Comparison of ENCODE assay signal across 13 mouse cellular contexts in the genomic region with DNA sequence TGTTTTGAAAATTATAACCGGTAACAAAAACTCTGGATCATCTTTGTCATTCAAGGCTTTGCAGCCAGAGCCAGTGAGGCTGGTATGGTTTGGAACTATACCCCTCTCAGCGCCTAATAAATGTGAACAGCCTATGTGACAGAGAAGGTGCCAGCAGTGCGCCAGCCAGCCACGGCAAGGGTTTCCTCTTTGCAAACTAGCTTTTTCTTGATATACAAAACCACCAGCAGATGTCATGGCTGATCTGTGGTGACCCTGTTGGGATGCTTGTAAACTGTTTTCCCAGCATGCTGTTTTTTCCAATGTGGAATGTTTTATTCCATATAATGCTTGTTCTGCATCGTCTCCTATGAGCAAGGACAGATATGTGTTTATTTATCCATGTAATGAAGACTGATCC. TPM values are rescaled to one million over a fixed set of nuclear protein-coding genes. Genes with fewer than 3 reads are reported as not detected.
A peak's percentile ranks its signal among the peaks of the same experiment; 100 is the strongest.
DNase-seq lines count a peak whose midpoint lies in the region; ATAC-seq and TF ChIP-seq lines count a peak whose summit lies in the region.
"Had no signal": no experiment of that assay in that cellular context is flagged by ENCODE, and none has a peak within 500 bp of the region (broad histone marks: within the 10 kb centered on the region; RNA-seq: fewer than 3 reads in every experiment).

No protein-coding gene starts in this region.

- 65% methylated on average over 5 of the region's 5 CpGs for WGBS in lung, postnatal 0 days
- 71% methylated on average over 5 of the region's 5 CpGs for WGBS in heart, embryonic 12.5 days

- H3K9ac ChIP-seq in lung, postnatal 0 days (replicated peaks; ENCODE audit: low read depth) = no peak overlapping the region
- H3K9ac ChIP-seq in heart, embryonic 12.5 days = no peak overlapping the region
- H3K9ac ChIP-seq: embryonic facial prominence, embryonic 15.5 days; heart, embryonic 13.5 days; limb, embryonic 12.5 days had no signal

- H3K9me3 ChIP-seq in lung, postnatal 0 days (ENCODE audit: low read length) = no peaks in the 10 kb centered on the region
- peaks cover 9% of the 10 kb centered on the region for H3K9me3 ChIP-seq in heart, embryonic 12.5 days (replicated peaks)
- H3K9me3 ChIP-seq: embryonic facial prominence, embryonic 15.5 days had no signal

- H3K27ac ChIP-seq in lung, postnatal 0 days (ENCODE audit: low read length) = no peak overlapping the region
- H3K27ac ChIP-seq in heart, embryonic 12.5 days (ENCODE audit: poor library complexity, severe bottlenecking) = no peak overlapping the region
- H3K27ac ChIP-seq: embryonic facial prominence, embryonic 15.5 days; heart, embryonic 13.5 days; limb, embryonic 12.5 days had no signal

- H3K4me3 ChIP-seq in lung, postnatal 0 days (ENCODE audit: low read depth, low read length) = no peak overlapping the region
- H3K4me3 ChIP-seq in heart, embryonic 12.5 days = no peak overlapping the region
- H3K4me3 ChIP-seq: embryonic facial prominence, embryonic 15.5 days; heart, embryonic 13.5 days; limb, embryonic 12.5 days; megakaryocyte, embryonic 14.5 days had no signal

- TF ChIP-seq EP300 in lung, postnatal 0 days (IDR thresholded peaks at IDR 0.05) = no peak

- no peaks in the 10 kb centered on the region for H3K4me1 ChIP-seq in lung, postnatal 0 days (ENCODE audit: insufficient read depth, low read depth, low read length)
- H3K4me1 ChIP-seq in heart, embryonic 12.5 days (replicated peaks) = no peaks in the 10 kb centered on the region
- H3K4me1 ChIP-seq: embryonic facial prominence, embryonic 15.5 days; heart, embryonic 13.5 days; megakaryocyte, embryonic 14.5 days had no signal

- peak; percentile 55 for ATAC-seq in frontal cortex, adult (ENCODE audit: low TSS enrichment)
- no peak for ATAC-seq in lung, postnatal 0 days
- no peak for ATAC-seq in megakaryocyte, adult 5-6 weeks (ENCODE audit: poor library complexity, severe bottlenecking)
- no peak for ATAC-seq in heart, embryonic 12.5 days (ENCODE audit: insufficient number of reproducible peaks, low FRiP score)

- TF ChIP-seq CTCF in lung, postnatal 0 days (IDR thresholded peaks at IDR 0.05) = peak; percentile 32

- no peaks in the 10 kb centered on the region for H3K36me3 ChIP-seq in lung, postnatal 0 days (ENCODE audit: insufficient read depth, low read length)
- H3K36me3 ChIP-seq in heart, embryonic 12.5 days = no peaks in the 10 kb centered on the region
- H3K36me3 ChIP-seq: embryonic facial prominence, embryonic 15.5 days; heart, embryonic 13.5 days; limb, embryonic 12.5 days had no signal

- no peak for DNase-seq in frontal cortex, postnatal 14 days (ENCODE audit: low spot score in 2 of 2)
- DNase-seq in lung, postnatal 0 days (ENCODE audit: low spot score) = no peak
- no peak for DNase-seq in lung, adult 18-20 months
- DNase-seq in cerebellum, postnatal 36 days = peak; percentile 20 to 31
- DNase-seq in retina, embryonic 14.5 days (ENCODE audit: low spot score) = peak; percentile 25
- DNase-seq: adrenal gland, postnatal 10 days had no signal

- H3K27me3 ChIP-seq in lung, postnatal 0 days (replicated peaks; ENCODE audit: insufficient read depth, low read length) = no peaks in the 10 kb centered on the region
- 0 out of 2 replicates have a peak, but pooled peaks cover 3% of the 10 kb centered on the region for H3K27me3 ChIP-seq in heart, embryonic 12.5 days (replicated peaks)
- H3K27me3 ChIP-seq: embryonic facial prominence, embryonic 15.5 days had no signal

- no peak overlapping the region for H3K4me2 ChIP-seq in lung, postnatal 0 days (replicated peaks; ENCODE audit: low read depth, low read length)
- H3K4me2 ChIP-seq in heart, embryonic 12.5 days = no peak overlapping the region
- H3K4me2 ChIP-seq: embryonic facial prominence, embryonic 15.5 days; heart, embryonic 13.5 days; limb, embryonic 12.5 days had no signal

RNA-seq across cellular contexts. Expression of a gene that starts 30.0 kb away (rescaled TPM):
- 28.8 and 29.4 TPM in 2 replicates for polyA plus RNA-seq in lung, postnatal 0 days (2015; fragmentation: Nextera tagmentation; extraction: Ambion mirVana)
- 15.7 and 16.2 TPM in 2 replicates for total RNA-seq in megakaryocyte, adult 5-6 weeks (2015)
- 17.5 and 19.4 TPM in 2 replicates for total RNA-seq in megakaryocyte, adult 5-6 weeks (2017)
- polyA plus RNA-seq in heart, embryonic 12.5 days (2016; fragmentation: Nextera tagmentation; extraction: Ambion mirVana) = 20.5 and 20.8 TPM in 2 replicates

Comparison
In these comparisons a context has a peak if more than half of its experiments do, and no peak if none do; other contexts are left out.
1. DNase-seq: peak in cerebellum, postnatal 36 days (2 of 2) and retina, embryonic 14.5 days (single experiment); none in frontal cortex, postnatal 14 days (0 of 2), lung, postnatal 0 days (single experiment) and lung, adult 18-20 months (0 of 2).